Comparison of ENCODE assay signal across 11 mouse cellular contexts in the genomic region with DNA sequence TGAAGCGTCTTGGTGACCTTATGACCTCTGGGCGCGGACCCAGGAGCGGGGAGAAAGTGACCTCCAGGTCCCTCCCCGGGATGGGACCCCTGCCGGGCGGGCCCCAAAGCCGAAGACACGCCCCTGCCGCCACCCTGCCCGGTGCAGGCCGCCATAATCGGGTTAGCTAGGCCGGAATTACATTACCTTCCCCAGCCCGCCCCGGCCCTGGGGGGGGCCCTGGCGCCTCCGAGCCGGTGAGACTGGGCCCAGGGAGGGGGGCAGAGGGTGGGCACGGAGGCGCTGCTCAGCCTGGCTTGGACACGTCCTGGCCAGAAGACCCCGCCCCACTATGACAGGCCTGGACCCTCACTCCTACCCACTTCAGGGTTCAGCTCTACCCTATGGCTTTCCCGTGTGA. TPM values are rescaled to one million over a fixed set of nuclear protein-coding genes. Genes with fewer than 3 reads are reported as not detected.
A peak's percentile ranks its signal among the peaks of the same experiment; 100 is the strongest.
DNase-seq lines count a peak whose midpoint lies in the region; ATAC-seq and TF ChIP-seq lines count a peak whose summit lies in the region.
"Had no signal": no experiment of that assay in that cellular context is flagged by ENCODE, and none has a peak within 500 bp of the region (broad histone marks: within the 10 kb centered on the region; RNA-seq: fewer than 3 reads in every experiment).

No protein-coding gene starts in this region.

- H3K4me2 ChIP-seq in limb, embryonic 11.5 days (ENCODE audit: low read depth, severe bottlenecking) = 0 out of 2 replicates have a peak overlapping the region, but pooled peaks have one; percentile 15

- no peak overlapping the region for H3K27ac ChIP-seq in heart, embryonic 10.5 days
- H3K27ac ChIP-seq in limb, embryonic 11.5 days (replicated peaks; ENCODE audit: low read depth, low read length) = no peak overlapping the region
- H3K27ac ChIP-seq in gastrocnemius, adult 2 months = no peak overlapping the region

- H3K36me3 ChIP-seq in heart, embryonic 10.5 days = no peaks in the 10 kb centered on the region
- no peaks in the 10 kb centered on the region for H3K36me3 ChIP-seq in limb, embryonic 11.5 days (ENCODE audit: control insufficient read depth, insufficient read depth, low read length)

- H3K4me1 ChIP-seq in heart, embryonic 10.5 days = peaks cover 30% of the 10 kb centered on the region
- H3K4me1 ChIP-seq in limb, embryonic 11.5 days (ENCODE audit: control insufficient read depth, insufficient read depth, low read length) = peaks cover 19% of the 10 kb centered on the region

- TF ChIP-seq CTCF in gastrocnemius, adult 2 months (IDR thresholded peaks at IDR 0.05) = no peak

- ATAC-seq in limb, embryonic 11.5 days (ENCODE audit: insufficient number of reproducible peaks, low FRiP score, low TSS enrichment, low read depth) = 0 out of 2 replicates have a peak, but pooled peaks have one; percentile 55

- H3K9me3 ChIP-seq in heart, embryonic 10.5 days = no peaks in the 10 kb centered on the region
- H3K9me3 ChIP-seq in limb, embryonic 11.5 days (ENCODE audit: control insufficient read depth, low read length) = no peaks in the 10 kb centered on the region

- H3K27me3 ChIP-seq in heart, embryonic 10.5 days (ENCODE audit: insufficient read depth, poor library complexity, severe bottlenecking) = peaks cover 100% of the 10 kb centered on the region
- H3K27me3 ChIP-seq in limb, embryonic 11.5 days (ENCODE audit: control insufficient read depth, insufficient read depth, low read length) = peaks cover 81% of the 10 kb centered on the region

- WGBS in heart, embryonic 10.5 days = under 1% methylated on average over 22 of the region's 24 CpGs
- WGBS in limb, embryonic 11.5 days = 1% methylated on average over 24 of the region's 24 CpGs

- no peak for DNase-seq in heart, embryonic 10.5 days (ENCODE audit: low spot score)
- DNase-seq in heart, postnatal 25 days (ENCODE audit: low spot score) = no peak
- peak; percentile 64 for DNase-seq in retina, adult 2 months (ENCODE audit: low read depth, low spot score)
- no peak for DNase-seq in retina, embryonic 14.5 days (ENCODE audit: low spot score)
- DNase-seq in limb, embryonic 11.5 days (ENCODE audit: low spot score) = peak; percentile 48
- no peak for DNase-seq in spleen, postnatal 36 days (ENCODE audit: low spot score in 2 of 2)
- no peak for DNase-seq in urinary bladder, postnatal 4 days (ENCODE audit: low spot score in 2 of 2)
- no peak for DNase-seq in gastrocnemius, adult 2 months
- DNase-seq: layer of hippocampus, adult 9-11 months had no signal

- 0 out of 2 replicates have a peak overlapping the region, but pooled peaks have one; percentile 2 for H3K9ac ChIP-seq in limb, embryonic 11.5 days (ENCODE audit: low read length)

- intact Hi-C loops in heart, postnatal 25 days (cut with DNase I) = no loop called here
- intact Hi-C loops in gastrocnemius, adult 2 months (cut with DNase I) = no loop called here

- peak overlapping the region; percentile 36 for H3K4me3 ChIP-seq in heart, embryonic 10.5 days
- peak overlapping the region; percentile 14; the same call in 1 of the 2 replicates for H3K4me3 ChIP-seq in limb, embryonic 11.5 days (ENCODE audit: low read depth, low read length)
- no peak overlapping the region for H3K4me3 ChIP-seq in gastrocnemius, adult 2 months

RNA-seq across cellular contexts. Expression of gene Tlx2, which starts 1.1 kb away (rescaled TPM):
- 0.27 and 0.63 TPM in 2 replicates for polyA plus RNA-seq in heart, embryonic 10.5 days (2016; fragmentation: Nextera tagmentation; extraction: Ambion mirVana)
- total RNA-seq in heart, postnatal 25 days (2021) = not detected
- polyA plus RNA-seq in limb, embryonic 11.5 days (2014; fragmentation: Nextera tagmentation; extraction: Ambion mirVana) = 0.13 TPM in 1 of 2 replicates, not detected in the other
- not detected for total RNA-seq in gastrocnemius, adult 2 months (2021)
- total RNA-seq: G1E; gastrocnemius, adult 18-20 months had no signal
- polyA plus RNA-seq: G1E had no signal

RNA-seq across cellular contexts. Expression of gene Pcgf1, which starts 6.4 kb away (rescaled TPM):
- 16.7 and 24.4 TPM in 2 replicates for polyA plus RNA-seq in heart, embryonic 10.5 days (2016; fragmentation: Nextera tagmentation; extraction: Ambion mirVana)
- 1 to 10 TPM; 8.0 to 9.6 TPM for total RNA-seq in heart, postnatal 25 days (2021)
- polyA plus RNA-seq in limb, embryonic 11.5 days (2014; fragmentation: Nextera tagmentation; extraction: Ambion mirVana) = 44.3 and 47.0 TPM in 2 replicates
- total RNA-seq in gastrocnemius, adult 2 months (2021) = 1 to 10 TPM; 8.2 to 8.7 TPM

RNA-seq across cellular contexts. Expression of gene Dqx1, which starts 13.6 kb away (rescaled TPM):
- polyA plus RNA-seq in heart, embryonic 10.5 days (2016; fragmentation: Nextera tagmentation; extraction: Ambion mirVana) = 0.59 and 1.5 TPM in 2 replicates
- under 1 TPM; 0.36 to 0.52 TPM for total RNA-seq in heart, postnatal 25 days (2021)
- polyA plus RNA-seq in limb, embryonic 11.5 days (2014; fragmentation: Nextera tagmentation; extraction: Ambion mirVana) = 0.35 and 0.88 TPM in 2 replicates
- 1 to 10 TPM in 1 of 2 experiments, under 1 TPM in 1; 0.20 to 1.1 TPM for total RNA-seq in gastrocnemius, adult 2 months (2021)

RNA-seq across cellular contexts. Expression of gene Lbx2, which starts 14.9 kb away (rescaled TPM):
- polyA plus RNA-seq in heart, embryonic 10.5 days (2016; fragmentation: Nextera tagmentation; extraction: Ambion mirVana) = 0.55 TPM in 1 of 2 replicates, not detected in the other
- 1 to 10 TPM; 1.3 TPM for total RNA-seq in heart, postnatal 25 days (2021)
- 0.81 and 2.0 TPM in 2 replicates for polyA plus RNA-seq in limb, embryonic 11.5 days (2014; fragmentation: Nextera tagmentation; extraction: Ambion mirVana)
- under 1 TPM in 1 of 2 experiments, not detected in 1; 0.31 TPM for total RNA-seq in gastrocnemius, adult 2 months (2021)
- total RNA-seq: G1E had no signal

RNA-seq across cellular contexts. Expression of gene Htra2, which starts 16.1 kb away (rescaled TPM):
- 100 and 106 TPM in 2 replicates for polyA plus RNA-seq in heart, embryonic 10.5 days (2016; fragmentation: Nextera tagmentation; extraction: Ambion mirVana)
- total RNA-seq in heart, postnatal 25 days (2021) = 10 to 100 TPM; 31.8 to 33.9 TPM
- polyA plus RNA-seq in limb, embryonic 11.5 days (2014; fragmentation: Nextera tagmentation; extraction: Ambion mirVana) = 28.7 and 33.2 TPM in 2 replicates
- 10 to 100 TPM; 14.1 to 21.5 TPM for total RNA-seq in gastrocnemius, adult 2 months (2021)

Comparison
In these comparisons a context has a peak if more than half of its experiments do, and no peak if none do; other contexts are left out.
1. DNase-seq: peak in retina, adult 2 months (single experiment) and limb, embryonic 11.5 days (single experiment); none in heart, embryonic 10.5 days (single experiment), heart, postnatal 25 days (single experiment), retina, embryonic 14.5 days (single experiment), spleen, postnatal 36 days (0 of 2), urinary bladder, postnatal 4 days (0 of 2) and gastrocnemius, adult 2 months (single experiment).